Mouse (Mus musculus): ENCODE results near the gene Ascl3.

Gene Ascl3

DNA sequence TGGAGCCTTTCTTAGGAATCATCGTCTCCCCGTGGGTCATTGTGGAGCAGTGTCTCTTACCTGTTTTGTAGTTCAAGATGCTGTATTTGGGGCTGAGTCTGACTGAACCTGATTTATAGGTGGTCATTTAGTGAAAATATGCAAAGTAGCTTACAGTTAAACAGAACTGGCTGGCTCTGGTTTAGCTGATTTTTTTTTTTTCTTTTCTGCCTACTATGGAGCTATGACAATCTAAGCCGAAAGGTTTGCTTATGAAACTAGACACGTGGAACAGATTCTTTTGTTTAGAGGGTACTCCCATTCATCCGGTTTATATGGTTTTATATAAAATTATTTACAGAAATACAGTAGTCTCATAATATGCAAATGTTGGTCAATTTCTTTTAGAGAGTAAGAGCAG lies at the start of gene Ascl3:
Gene Ascl3, minus strand, starts transcription at position 101 of the 400 bp plus-strand sequence.
- DNase-seq (ENCODE audit: low read depth, low spot score) = no peak

DNA sequence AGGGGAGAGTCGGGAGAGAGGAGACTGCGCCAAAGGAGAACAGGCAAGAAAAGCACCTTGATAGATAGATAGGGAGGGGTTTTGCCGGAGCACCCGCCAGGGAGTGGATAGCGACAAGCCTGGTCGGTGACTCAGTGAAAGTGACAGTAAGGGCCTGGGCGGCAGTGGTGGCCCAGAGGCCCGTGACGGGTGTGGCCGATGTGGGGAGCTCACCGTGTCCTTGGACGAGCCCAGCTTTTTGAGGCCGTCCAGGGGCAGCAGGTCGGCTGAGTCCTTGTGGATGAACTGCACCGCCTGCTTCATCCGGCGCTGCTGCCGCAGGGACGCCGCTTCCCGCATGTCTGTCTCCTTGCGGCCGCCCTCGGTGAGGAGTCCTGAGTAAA lies 49.6 kb upstream of the Ascl3 start:
- no peak for DNase-seq (ENCODE audit: low read depth, low spot score)

DNA sequence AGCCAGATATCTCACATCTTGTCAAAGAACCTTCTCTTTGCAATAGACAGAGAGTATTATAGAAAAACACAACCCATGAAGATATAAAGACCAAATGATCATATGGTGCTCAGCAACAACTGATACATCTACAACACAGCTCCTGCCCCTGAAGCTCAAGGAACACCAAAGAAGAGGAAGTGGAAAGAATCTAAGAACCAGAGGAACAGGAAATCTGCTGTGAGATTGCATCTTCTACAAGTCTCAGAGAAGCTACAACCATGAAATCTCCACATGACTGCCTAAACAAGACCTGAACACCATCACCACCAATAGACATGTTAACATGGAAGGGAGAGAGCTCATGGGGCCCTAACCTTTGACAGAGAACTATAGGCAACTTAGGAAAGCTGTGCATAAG lies 40.7 kb upstream of the Ascl3 start:
- no peak for DNase-seq (ENCODE audit: low read depth, low spot score)

DNA sequence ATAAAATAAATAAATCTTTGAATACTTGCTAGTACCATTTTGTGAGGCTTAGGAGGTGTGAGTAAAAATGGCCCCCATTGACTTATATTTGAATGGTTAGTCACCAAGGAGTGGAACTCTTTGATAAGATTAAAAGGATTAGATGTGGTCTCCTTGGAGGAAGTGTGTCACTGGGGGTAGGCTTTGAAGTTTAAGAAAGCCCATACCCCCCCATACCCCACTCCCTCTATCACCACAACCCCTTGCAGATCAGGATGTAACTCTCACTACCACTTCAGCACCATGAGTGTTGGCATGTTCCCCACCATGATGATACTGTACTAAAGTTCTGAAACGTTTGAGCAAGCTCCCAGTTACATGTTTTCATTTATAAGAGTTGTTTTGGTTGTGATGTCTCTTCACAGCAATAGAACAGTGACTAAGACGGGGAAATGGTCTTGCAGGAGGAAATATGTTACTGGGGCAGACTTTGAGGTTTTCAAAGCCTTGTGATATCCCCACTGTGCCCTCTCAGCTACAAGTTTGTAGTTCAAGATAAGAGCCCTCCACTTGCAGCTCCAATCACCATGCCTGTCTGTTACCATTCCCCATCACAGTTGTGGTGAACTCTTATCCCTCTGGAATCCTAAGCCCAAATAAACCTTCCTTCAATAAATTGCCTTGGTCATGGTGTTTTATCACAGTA lies 37.3 kb upstream of the Ascl3 start:
- DNase-seq (ENCODE audit: low read depth, low spot score) = no peak

DNA sequence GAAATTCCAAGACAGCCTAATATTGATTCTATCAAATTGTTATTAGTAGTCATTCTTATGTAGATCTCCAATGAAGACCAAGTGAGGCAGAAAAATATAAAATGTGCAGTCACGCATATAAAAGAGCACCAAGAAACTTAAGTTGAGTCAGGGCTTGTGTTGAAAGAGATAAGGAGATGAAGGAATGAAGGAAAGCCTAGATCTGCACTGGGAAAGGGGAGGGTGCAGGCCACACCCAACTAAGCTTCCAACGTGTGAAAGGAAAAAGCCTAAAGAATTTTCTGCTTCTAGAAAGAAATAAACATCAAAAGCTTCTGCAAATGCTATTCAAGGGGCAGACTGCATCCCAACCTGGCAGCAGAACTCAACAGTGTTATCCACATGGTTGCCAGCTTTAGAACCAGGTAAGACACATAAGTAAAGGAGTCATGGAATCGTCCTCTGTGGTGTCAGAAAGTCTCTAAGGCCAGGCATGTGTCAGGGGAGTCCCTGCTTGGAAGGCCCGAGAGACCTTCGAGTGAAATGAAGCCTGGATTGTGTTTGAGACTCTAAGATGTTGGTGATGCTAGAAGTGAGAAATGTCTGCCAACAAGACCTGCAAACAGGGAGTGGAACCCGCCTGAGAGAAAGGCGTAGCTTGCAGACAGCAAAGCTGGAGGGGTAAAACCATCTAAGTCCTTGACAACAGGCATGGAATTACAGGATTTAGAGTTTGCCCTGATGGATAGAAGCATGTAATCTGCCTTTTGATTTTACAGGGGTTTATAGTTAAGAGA lies 36.2 kb upstream of the Ascl3 start:
- no peak for DNase-seq (ENCODE audit: low read depth, low spot score)

DNA sequence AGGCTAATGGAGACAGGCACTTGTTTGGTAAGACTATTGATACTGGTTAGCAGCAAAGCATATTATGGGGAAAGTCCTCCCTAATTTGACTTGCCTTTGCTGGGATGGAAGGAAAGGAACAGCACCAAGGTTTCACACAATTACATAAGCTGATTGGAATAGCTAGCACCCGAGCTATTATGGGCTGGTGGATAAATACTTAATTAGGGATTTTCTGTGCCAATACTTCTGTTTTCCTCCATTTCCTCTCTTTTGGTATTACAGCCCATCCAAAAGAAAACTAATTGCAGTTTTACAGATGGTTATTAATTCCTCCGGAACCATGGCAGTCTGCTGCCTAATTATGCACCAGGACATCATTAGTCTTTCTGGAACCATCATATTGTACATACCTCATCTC lies 32.5 kb upstream of the Ascl3 start:
- no peak for DNase-seq (ENCODE audit: low read depth, low spot score)

DNA sequence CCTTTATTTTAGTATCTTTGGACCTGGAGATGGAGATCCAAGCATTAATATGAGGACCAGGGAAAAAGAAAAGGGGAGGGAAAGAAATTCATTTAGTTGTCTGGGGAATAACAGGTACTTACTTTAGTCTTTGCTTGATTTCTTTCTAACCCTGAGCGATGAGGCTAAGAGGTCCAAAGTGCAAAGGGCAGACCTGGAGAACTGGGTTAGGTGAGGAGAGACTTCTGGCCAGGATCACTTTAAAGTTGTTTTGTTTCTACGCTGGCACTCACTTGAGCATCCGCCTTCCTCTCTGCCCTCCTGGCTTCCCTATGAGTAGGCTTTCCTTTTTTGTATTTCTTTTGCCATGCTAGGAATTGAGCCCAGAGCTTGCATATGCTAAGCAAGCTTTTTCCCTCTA lies 24.8 kb upstream of the Ascl3 start:
- DNase-seq (ENCODE audit: low read depth, low spot score) = no peak

DNA sequence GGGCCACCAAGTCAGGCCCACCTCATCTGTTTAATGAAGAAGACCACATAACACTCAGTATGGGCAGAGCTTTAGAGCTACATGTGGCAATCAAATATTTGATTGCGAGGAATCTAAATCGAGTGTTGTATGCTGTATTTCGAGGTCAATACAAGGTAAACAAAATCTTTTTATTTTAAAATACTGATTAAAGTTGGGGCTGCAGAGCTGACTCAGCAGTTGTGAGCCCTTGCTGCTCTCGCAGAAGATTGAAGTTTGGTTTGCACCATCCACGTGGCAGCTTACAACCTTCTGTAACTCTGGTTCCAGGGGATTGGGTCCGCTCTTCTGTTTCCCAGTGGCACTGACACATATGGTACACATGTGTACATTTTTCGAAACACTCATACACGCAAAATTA lies 22.5 kb upstream of the Ascl3 start:
- DNase-seq (ENCODE audit: low read depth, low spot score) = no peak

DNA sequence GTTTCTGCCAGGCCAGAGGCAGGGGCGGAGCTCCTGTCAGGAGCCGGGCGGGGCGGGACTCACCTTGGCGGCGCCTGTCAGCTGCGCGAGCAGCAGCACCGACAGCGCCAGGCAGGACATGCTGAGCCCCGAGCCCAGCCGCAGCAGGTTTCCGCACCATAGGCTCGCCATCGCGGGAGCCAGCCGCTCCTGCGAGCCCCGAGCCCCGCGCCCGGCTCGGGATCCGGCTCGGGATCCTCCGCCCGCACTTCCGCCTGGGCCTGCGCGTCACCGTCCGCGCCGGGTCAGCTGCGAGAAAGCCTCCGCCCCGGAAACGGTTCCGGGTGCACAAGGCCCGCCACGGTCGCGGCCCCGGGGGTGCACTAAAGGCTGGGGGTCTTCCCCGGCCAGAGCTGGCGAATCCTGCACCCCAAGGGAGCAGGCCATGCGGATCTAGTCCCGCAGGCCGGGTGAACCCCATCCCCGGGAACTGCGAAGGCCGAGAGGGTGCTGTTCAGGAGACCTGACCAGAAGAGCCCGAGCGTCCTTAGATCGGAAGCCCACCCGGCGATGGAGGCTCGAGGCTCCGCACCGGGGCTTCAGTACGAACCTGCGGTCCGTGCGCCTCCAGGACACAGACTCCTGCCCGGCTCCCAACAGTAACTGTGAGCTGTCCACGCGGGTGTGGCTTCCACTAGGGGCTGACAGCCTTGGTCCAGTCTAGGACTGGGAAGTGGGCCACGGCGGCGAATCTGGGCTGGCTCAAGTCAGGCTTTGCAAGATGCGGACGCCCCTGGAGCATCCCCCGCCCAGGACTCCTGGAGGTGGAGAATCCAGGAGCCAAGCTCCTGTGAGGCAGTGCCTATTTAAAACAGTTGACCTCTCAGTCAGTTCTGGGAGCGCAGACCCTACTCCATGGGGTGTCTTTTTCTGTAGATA lies 20.7 kb upstream of the Ascl3 start, which contains the start of gene Tmem9b:
Gene Tmem9b, minus strand, starts transcription at position 868 of the 918 bp plus-strand sequence.
- DNase-seq (ENCODE audit: low read depth, low spot score) = peak; percentile 57

DNA sequence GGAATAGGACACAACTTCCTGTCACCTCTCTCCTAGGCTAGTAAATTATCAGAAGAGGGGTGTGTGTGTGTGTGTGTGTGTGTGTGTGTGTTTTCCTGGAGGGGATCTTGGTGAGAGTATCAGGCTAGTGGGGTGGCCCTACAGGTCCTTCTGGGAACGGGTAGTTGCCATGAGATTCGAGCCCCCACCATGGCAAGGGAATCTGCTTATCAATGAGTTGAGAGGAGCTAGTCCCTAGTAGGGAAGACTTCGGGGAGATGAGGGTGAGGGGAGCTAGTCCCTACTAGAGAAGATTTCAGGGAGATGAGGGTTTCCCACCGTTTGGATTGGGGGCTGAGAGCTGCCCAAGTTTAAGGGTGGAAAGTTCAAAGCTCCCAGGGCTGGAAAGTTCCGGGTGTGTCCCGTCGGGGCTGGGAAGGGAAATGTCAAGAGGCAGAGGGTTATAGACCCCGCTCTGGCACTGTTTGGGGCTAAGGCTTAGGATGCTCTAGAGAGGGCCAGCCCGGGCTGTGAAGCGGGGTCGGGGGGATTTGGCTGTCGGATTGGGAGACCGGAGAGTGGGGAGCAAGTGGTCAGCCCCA lies 20.0 kb upstream of the Ascl3 start:
- DNase-seq (ENCODE audit: low read depth, low spot score) = no peak

DNA sequence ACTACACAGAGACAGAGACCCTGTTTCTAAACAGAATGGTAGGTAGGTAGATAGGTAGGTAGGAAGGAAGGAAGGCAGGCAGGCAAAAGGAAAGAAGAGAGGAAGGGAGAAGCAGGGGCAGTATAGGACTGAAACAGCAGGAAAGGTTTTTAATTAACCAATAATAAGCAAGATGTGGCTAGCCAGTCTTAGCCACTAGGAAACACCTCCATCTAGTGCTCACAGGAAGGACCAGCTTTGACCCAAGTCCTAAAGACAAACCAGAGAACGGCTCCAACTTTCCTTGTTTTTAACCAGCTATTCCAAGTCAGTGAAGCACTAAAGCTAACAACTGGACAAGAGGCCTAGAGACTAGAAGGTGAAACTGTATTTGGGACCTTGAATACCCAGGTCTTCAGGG lies 16.2 kb upstream of the Ascl3 start:
- DNase-seq (ENCODE audit: low read depth, low spot score) = no peak

DNA sequence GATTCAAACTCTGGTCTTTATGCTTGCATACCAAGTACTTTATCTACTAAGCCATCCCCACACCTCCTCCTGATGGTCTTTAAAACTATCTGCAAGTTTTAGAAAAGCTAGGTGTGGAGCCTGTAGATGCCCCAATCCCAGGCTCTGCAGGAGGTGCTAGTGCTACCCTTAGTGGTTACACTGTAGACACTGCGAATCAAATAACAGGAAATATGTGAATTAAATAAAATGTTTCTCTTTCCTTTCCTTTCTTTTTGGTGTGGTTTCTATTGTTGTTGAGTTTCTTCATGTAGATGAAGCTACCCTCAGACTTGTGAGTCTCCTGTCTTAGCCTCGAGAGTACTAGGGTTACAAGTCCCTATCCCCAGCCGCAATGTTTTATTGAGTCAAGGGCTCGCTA lies 10.2 kb upstream of the Ascl3 start:
- no peak for DNase-seq (ENCODE audit: low read depth, low spot score)

DNA sequence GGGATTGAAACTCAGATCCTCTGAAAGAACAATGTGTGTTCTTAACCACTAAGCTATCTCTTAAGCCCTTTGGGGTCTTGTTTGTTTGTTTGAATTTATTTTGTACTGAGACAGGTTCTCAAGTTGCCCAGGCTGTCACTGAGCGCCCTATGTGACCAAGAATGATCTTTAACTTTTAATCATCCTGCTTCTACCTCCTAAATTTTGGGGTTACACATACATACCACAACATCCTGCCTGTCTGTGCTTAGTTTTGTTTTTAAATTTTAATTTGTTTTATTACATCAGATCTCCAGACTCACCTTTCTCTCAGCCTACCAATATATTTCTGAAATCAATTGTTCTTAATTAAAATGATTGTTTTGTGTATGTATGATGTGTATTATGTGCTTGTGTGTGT lies 9.5 kb upstream of the Ascl3 start:
- DNase-seq (ENCODE audit: low read depth, low spot score) = no peak

DNA sequence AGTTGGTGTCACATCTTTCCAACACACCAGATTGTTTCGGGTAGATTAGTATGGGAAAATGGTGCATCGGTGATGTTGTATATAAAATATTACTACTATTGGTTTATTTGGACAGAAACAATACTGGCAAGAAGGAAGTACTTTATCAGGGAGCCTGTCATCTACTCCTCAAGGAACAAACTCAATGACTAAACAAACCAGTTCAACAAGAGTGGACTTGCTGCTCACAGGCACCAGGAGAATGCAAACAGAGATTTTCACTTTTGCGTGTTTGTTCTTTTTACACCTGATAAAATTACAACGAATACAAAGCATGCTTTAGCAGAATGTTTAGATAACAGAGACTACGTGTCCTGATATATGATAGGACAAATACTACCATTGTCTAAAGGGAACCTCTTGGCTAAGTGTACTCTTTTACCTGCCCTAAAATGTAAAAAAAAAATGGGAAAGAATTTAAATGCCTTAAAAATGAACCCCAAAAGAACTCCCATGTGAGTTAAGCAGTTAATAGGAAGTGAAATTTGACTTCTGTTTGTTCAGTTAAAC lies 8.4 kb upstream of the Ascl3 start:
- no peak for DNase-seq (ENCODE audit: low read depth, low spot score)

DNA sequence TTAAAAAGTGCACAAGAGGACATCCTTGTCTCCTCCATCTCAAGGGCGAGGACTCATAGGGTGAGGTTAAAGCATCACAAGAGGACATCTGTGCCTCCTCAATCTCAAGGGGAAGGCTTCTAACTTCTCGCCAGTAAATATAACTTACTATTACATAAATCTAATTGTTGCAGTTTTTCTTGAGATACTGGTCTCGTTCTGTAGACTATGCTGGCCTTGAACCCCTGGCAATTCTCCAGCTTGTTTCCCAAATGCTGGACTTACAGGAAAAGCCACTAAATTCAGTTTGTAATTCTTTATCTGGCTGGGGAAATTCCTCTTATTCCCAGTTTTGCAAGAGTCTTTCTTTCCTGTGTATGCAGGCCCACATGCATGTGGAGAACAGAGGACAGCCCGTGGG lies 3.3 kb upstream of the Ascl3 start:
- DNase-seq (ENCODE audit: low read depth, low spot score) = no peak

DNA sequence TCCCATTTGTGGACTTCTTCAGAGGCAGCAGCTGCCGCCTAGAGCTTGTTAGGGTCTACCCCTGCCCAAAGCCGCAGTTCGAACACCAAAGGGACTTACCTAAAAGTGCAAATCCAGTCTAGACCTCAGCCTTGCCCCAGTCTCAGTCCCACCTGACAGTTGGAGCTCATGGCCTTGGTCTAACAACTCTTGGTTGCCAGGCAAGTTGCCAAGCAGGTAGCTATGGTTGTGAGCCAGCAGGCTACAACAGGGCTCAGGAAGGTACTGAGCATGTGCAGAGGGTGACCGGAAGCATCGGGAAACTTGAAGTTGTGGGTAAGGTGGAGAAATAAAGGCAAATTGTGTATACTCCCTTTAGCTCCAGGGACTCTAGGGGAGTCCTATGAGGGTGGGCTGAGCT lies 7.8 kb downstream of the Ascl3 start, which contains the start of gene BC051019:
Gene BC051019, minus strand, starts transcription at position 154 of the 400 bp plus-strand sequence.
- no peak for DNase-seq (ENCODE audit: low read depth, low spot score)

DNA sequence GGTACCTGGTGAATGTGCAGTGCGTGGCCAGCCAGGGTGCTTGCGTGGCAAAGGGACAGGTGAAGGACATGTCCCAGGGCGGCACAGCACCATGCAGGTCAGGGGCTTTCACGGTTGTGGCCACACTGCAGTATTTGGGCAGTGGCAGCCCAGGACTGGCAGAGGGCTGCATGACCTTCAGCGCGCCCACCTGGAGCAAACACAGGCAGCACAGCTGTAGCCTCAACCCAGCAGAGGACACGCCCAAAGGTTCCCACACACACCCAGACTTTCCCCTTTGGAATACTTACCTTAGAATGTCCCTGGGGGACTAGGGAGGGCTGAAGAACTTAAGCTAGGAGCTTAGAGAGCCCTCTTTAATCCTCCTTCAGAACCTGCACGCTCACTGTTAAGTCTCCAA lies 8.4 kb downstream of the Ascl3 start:
- no peak for DNase-seq (ENCODE audit: low read depth, low spot score)

DNA sequence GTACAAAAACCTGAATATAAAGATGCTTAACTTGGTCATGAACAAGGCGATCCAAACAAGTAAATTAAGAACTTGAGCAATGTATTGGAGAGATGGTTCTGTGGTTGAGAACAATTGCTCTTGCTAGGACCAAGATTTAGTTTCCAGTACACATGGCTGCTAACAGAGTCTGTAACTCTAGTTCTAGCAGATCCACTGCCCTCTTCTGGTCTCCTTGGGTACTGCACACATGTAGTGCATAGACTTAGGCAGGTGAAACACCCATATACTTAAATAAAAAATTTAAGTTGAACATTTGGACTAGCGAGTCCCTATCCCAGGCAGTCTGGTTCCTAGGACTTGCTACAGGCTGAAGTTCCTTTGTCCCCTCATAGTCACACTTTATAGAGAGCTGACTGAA lies 8.9 kb downstream of the Ascl3 start:
- DNase-seq (ENCODE audit: low read depth, low spot score) = no peak

DNA sequence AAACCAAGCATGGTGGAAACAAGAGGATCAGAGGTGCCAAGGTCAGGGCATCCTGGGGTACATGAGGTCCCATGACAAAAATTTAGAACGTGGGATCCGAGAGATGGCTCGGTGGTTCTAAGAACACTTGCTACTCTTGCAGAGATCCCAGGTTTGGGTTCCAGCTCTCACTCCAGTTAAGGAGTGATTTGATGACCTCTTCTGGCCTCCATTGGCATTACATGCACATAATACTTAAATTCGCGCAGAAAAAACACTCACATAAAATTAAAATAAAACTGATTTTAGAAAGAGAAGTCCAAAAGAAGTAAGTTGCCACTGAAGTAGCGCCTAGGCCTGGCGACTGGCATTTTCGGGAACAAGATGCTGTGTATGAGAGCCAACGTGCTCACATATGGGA lies 12.2 kb downstream of the Ascl3 start:
- DNase-seq (ENCODE audit: low read depth, low spot score) = peak; percentile 49

DNA sequence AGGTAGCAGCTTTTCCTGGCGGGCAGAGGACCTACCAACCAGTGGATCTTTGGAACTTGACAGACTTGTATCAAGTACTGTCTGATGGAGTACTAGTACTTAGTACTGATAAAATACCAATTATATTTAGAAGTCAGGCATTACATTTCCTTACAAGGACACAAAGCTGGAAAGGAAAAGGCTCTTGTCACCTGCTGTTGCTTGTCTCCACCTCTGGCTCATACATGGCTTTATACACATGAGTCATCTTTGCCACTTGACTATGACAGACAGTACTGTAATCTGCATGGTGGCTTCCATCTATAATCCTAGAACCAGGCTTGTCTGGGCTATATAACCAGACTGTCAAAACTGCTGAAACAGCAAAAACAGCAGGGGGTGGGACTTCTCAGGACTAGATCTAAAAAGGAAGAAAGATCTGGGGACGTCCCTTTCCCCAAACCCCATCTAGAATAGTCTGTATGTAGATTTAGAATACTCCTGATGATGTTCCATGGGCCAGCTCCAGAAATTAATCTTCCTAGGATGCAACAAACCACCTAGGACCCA lies 18.0 kb downstream of the Ascl3 start:
- DNase-seq (ENCODE audit: low read depth, low spot score) = no peak

DNA sequence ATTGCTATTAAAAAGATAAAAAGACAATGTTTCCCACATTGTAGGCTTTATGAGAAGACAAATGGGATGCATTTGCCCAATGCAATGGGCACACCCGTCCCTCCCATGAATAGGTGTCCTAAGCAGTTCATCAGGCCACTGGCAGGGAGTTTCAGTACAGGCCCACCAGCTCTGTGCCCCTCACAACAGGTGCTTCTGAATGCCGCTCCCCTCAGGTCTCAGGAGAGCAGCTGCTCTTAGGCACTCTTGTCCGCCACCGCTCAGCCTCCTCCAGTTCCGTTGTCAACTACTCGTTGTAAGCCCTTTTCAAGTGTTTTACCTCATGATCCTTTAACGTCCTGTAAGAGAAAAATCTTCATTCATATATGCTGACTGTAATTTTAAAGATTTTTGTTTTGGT lies 19.3 kb downstream of the Ascl3 start:
- no peak for DNase-seq (ENCODE audit: low read depth, low spot score)
